Mouse (Mus musculus) hindlimb bud, embryonic 11.5 days (tissue): ENCODE measurements around the gene Gm36210.
A peak's percentile ranks its signal among the peaks of the same experiment; 100 is the strongest.

Source experiments
- DNase-seq: peaks from one replicate; pipeline ENCODE4 v3.0.0-alpha.2; 2012; ENCODE audit warnings: low read depth, low spot score; ENCODE audit errors: extremely low spot score

Gene Gm36210

DNA sequence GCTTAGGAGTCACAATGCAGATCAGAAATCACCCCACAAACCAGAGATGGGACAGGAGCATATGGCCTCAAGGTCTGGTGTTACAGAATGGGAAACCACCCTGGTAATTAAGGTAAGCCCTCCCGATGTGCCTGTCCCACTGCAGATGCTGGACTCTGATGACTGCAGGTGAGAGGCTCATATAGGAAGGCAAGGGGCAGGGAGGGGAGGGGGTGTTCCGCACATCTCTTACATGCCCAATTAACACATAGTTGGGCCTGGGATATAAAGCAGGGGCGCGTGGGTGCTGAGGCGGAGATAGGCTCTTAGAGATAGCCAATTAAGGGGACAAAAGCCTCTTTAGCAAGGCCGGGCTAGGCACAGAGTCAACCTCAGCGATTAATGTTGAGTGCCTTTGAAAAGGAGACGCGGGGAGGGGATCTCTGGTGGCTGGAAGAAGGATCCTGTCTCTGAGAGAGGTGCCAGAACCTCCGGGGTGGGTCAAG, at the start of gene Gm36210:
Gene Gm36210 (minus strand): TSS at position 51 of the 485 bp plus-strand sequence.
- no peak for DNase-seq

- no peak for DNase-seq
Observed at GRCm38 (mm10) chr7:4953815-4954445, 47.6 kb upstream of the Gm36210 start.

- no peak for DNase-seq
Observed at GRCm38 (mm10) chr7:4950561-4951342, 44.4 kb upstream of the Gm36210 start.

GRCm38 (mm10) chr7:4948386-4948785, 42.1 kb upstream of the Gm36210 start:
- no peak for DNase-seq

DNA sequence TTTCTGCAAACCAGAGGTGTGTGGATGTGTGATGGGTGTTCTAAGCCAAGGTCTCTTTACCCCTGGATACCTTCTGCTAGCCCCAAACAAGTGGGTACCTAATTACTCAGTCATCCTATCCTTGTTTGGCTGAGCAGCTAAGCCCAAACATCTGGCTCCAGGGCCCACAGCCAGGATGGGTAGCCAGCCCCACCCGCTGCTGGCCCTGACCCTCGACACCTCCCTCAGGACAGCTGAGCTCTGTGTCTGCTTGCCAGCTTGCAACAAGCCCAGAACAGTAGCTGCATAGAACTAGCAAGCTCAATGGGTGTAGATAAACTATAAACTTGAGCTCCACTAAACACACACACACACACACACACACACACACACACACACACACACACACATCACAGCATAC, 41.5 kb upstream of the Gm36210 start:
- DNase-seq: no peak

GRCm38 (mm10) chr7:4943223-4943815, 37.0 kb upstream of the Gm36210 start:
- DNase-seq: peak; percentile 93

GRCm38 (mm10) chr7:4942673-4943072, 36.4 kb upstream of the Gm36210 start:
- DNase-seq: no peak

DNA sequence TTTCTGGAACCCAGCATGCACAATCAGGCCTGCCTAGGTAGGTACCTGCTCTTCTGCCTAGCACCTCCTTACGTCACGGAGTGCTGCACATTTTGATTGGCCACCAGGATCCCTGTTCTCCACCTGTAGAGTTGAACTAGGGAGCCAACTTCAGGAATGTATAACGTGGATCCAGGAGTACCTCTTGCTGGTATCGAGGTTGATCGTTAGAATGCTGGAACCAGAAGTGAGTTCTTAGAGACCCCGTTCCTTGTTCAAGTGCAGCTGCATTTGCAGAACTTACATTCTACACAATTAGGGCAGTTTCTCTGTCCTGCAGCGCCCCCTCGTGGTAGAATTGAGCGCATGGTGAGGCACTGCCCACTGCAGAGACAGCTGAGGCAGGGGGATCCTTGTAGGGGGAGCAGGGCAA, 33.8 kb upstream of the Gm36210 start:
- peak; percentile 49 for DNase-seq

- DNase-seq: no peak
Observed at GRCm38 (mm10) chr7:4938456-4938855, 32.1 kb upstream of the Gm36210 start.

GRCm38 (mm10) chr7:4937392-4937791, 31.1 kb upstream of the Gm36210 start:
- no peak for DNase-seq

DNA sequence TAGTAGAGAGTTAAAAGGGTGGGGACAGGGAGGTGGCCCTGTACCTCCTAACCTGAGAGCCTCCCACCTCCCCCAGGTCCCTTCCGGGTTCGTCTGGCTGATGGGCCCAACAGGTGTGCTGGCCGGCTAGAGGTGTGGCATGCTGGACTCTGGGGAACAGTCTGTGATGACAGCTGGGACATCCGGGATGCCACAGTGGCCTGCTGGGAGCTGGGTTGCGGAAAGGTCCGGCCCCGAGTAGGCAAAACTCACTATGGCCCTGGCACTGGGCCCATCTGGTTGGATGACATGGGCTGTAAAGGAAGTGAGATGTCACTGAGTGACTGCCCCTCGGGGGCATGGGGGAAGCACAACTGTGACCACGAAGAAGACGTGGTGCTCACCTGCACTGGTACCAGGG, 30.5 kb upstream of the Gm36210 start:
- no peak for DNase-seq

GRCm38 (mm10) chr7:4934160-4934914, 28.0 kb upstream of the Gm36210 start:
- no peak for DNase-seq

DNA sequence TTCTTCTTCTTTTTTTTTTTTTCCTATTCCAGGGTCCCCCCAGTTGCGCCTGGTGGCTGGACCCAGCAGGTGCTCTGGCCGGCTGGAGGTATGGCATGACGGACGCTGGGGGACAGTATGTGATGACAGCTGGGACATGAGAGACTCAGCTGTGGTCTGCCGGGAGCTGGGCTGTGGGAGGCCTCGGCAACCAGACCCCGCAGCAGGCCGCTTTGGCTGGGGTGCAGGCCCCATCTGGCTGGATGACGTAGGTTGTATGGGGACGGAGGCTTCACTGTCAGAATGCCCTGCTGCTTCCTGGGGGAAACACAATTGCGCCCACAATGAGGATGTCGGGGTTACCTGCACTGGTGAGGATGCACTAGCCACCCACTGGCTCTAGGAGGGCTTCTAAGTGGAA, 26.8 kb upstream of the Gm36210 start:
- no peak for DNase-seq

DNA sequence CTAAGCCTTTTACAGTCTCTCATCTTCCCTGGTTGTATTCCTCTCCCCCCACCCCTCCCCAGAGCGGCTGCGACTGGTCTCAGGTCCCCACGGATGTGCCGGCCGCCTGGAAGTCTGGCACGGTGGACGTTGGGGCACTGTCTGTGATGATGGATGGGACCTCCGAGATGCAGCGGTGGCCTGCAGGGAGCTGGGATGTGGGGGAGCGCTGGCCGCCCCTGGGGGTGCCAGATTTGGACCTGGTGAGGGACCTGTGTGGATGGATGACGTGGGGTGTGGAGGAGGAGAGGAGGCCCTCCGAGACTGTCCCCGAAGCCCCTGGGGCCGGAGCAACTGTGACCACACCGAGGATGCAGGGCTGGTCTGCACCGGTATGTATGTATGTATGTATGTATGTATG, 22.0 kb upstream of the Gm36210 start:
- DNase-seq: no peak

DNA sequence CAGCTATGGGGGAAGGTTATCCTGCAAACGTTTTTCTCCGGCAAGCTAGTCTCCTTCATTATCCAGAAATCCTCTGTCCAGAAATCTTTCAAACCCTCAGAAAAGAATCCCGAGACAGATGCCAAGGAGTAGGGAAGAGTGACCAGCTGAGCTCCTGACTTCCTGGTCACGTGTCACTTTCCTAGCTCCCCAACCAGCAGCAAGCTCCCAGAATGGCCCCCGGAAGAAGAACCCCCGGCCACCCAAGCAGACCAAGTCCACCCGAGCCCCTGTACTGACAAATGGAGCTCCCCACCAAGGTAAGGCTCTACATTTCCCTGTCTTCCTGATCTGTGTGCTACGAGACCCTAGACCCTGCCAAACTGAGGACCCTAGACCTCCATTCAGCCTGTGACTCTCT, 21.4 kb upstream of the Gm36210 start:
- no peak for DNase-seq

DNA sequence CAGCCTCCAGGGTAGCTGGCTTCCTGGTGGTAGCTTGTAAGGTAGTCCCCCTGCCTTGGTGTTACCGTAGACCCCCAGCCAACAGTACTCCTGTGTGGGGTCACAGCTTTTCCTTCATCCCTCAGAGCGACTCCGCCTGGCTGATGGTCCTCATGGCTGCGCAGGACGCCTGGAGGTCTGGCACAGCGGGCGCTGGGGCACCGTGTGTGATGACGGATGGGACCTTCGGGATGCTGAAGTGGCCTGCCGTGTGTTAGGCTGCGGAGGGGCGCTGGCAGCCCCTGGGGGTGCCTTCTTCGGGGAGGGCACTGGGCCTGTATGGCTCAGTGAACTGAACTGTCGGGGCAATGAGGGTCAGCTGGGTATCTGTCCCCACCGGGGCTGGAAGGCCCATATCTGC, 20.5 kb upstream of the Gm36210 start:
- DNase-seq: no peak

- DNase-seq: no peak
Observed at GRCm38 (mm10) chr7:4925441-4926381, 19.4 kb upstream of the Gm36210 start, which contains the start of gene Ssc5d. Gene Ssc5d (plus strand): TSS chr7:4925785.

- no peak for DNase-seq
Observed at GRCm38 (mm10) chr7:4924891-4925301, 18.6 kb upstream of the Gm36210 start.

GRCm38 (mm10) chr7:4924483-4924882, 18.2 kb upstream of the Gm36210 start:
- no peak for DNase-seq
